Mouse (Mus musculus): ENCODE measurements around the gene Prkag2. TPM values are rescaled to one million over a fixed set of nuclear protein-coding genes. Genes with fewer than 3 reads are reported as not detected.

The Prkag2 gene
- total RNA-seq (2021) (10 to 100 TPM; 36.0 to 48.0 TPM), polyA plus RNA-seq (2012; rRNA removed) (10.0 and 10.6 TPM in 2 replicates)
- long read RNA-seq, transcript Prkag2-201 (16 exons, 3,331 nt) = major isoform, 7 of 21 reads
- long read RNA-seq, partial matches to known transcripts = 4 of 21 reads
- long read RNA-seq, other reads (novel, unspliced or antisense) = 7 of 21 reads

DNA sequence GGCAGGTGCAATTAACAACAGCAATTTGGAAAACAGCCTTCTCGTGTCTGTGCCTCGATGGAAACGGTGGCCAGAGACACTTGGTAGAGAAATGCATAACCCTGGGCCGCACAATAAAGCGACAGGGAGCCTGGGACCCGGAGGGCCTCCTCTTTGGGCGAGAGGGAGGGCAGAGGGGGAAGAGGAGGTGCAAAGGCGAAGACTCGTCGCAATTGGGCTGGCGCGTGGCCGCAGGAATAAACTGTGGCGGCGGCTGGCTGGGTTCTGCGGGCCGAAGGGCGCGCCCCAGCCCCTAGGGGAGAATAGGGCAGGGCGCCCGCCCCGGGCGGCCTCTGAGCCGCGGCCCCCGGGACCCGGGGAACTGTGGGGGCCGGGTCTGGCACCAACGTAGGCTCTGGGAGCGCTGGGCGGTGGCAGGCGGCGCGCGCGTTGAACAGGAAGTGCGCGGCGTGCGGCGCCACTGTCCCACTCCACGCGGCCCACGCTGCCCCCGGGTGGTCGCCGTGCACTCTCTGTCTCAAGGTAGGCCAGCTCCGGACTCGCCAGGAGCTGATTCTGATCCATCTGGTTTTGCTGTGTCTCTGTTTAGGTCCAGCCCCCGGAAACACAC, at the start of gene Prkag2:
Gene Prkag2, minus strand, starts transcription at position 127 of the 610 bp plus-strand sequence.
- peak; percentile 91 for DNase-seq

- DNase-seq = peak; percentile 14
Observed at GRCm38 (mm10) chr5:25149331-25149965, 49.0 kb upstream of the Prkag2 start.

DNA sequence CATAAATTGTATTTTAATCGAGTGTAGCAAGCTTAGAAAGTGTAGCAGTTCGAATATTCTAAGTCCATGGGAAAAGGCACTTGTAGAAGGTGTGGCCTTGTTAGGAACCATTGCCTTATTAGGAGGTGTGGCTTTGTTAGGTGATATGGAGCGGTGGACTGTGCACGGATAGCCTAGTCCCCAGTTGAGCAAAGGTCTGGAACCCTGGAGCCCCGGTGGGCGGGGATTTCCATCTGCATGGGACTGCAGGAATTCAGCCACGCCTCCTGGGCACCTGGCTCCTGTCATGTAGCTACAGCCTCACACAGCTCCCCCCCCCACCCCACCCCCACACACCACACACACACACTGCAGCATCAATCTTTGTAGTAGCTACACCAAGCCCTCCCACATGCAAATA, 46.3 kb upstream of the Prkag2 start:
- no peak for DNase-seq

GRCm38 (mm10) chr5:25127865-25128264, 27.4 kb upstream of the Prkag2 start:
- no peak for DNase-seq

GRCm38 (mm10) chr5:25125884-25126560, 25.6 kb upstream of the Prkag2 start:
- DNase-seq = no peak

DNA sequence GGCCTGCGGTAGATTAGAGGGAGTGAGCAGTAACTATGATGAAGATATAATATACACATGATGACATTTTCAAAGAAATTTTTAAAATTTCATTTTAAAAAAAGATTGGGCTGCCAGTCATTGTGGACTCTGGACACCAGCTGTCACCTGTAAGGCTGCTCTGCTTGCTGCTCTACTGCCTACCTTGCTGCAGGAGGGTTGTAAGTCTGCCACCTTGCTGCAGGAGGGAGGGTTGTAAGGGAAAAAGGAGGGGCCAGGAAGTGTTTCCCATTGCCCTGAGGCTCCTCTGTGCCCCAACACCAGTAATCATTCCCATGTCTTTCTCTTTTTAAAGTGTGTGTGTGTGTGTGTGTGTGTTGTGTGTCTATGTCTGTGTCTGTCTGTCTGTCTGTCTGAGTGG, 22.1 kb upstream of the Prkag2 start:
- no peak for DNase-seq

- no peak for DNase-seq
Observed at GRCm38 (mm10) chr5:25119148-25119547, 18.7 kb upstream of the Prkag2 start.

DNA sequence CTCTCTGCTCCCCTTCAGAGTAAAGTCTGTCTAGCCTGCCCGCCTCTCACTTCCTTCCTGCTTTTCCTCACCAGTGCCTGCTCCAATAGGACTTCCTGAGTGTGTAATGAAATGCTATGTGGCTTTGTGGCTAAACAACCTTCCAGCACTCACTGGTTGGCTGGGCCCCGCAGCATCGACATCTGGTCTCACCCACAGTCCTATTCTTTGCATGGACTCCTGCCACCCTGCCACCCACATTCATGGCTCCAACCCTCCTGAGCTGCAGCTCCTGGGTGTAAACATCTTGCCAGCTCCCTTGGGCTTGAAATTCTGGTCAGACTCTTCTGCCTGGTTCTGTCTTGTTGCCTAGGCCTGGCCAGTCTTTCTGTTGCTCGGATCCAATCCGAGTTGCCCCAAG, 15.6 kb upstream of the Prkag2 start:
- DNase-seq = no peak

GRCm38 (mm10) chr5:25115216-25115615, 14.8 kb upstream of the Prkag2 start:
- no peak for DNase-seq

GRCm38 (mm10) chr5:25114110-25114509, 13.7 kb upstream of the Prkag2 start:
- DNase-seq = no peak

GRCm38 (mm10) chr5:25110314-25110713, 9.9 kb upstream of the Prkag2 start:
- DNase-seq = no peak

GRCm38 (mm10) chr5:25105748-25106147, 5.3 kb upstream of the Prkag2 start:
- DNase-seq = peak; percentile 79

DNA sequence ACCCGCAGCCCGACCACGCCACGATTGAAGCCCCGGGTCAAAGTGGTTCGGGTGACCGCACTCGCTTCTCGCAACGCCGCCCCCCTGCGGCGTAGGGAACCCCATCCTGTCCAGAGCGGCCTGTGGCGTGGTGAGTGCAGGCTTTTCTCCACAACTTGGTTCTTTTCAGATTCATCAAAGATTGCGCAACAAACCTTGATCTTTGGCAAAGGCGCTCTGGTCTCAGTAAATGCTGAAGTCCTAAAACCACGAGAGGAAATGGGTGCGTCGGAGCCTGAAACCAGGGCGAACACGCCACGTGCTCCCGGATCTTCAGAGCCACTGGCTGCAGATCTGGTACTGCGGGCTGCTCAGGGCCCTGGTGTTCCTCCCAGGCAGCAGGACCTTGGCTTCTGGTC, 683 bp upstream of the Prkag2 start:
- DNase-seq = peak; percentile 88

DNA sequence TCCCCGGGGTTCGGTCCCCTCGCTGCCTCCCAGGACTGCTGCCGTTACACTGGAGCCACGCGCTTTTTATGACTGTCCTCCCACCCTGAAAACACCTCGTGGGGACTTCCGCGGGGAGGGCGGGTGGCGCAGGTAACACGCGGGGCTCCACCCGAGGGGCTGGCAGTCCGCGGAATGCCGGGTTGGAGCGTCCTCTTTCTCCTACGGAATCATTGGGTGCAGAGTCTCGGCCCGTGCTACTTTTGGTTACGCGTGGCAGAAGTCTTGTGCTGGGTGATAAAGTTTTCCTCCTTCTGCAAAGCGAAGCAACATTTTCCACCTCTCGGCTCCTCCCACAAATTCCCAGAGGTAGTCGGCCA, 306 bp downstream of the Prkag2 start:
- DNase-seq = no peak

DNA sequence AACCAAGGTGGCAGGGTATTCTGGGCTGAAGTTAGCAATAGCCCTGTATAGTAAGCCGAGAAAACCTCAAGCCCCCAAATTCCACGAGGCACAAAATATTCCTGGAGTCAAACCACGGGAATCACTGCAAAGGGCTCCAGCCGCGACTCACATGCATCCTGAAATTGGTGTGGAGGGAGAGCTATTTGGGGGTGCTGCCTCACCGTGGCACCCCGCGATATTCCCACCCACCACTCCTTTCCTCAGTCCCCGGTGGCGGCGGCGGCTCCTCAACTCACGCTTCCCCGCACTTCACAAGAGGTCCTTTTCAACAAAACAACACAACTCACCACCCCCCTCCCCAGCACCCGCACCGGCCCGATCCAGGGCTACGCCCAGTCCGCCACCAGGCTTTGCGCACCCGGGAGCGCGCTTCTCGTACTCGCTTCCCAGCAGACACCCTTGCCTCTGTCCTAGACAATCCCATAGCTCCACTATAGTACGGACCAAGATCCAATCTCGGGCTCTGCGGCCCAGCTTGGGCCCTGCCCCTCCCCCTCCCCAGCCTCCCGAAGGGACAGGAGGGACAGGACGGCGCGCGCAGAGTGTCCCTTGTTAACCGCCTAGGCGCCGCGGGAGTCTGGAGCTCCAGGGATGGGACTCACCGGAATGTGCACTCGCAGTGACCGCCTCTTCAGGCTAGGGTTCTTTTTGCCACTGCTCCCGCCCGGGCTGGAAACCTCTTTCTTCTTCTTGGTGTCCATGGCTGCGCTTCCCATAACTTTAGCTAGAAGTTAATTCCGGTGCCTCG, 880 bp downstream of the Prkag2 start:
- peak; percentile 86 for DNase-seq

GRCm38 (mm10) chr5:25097891-25098290, 2.6 kb downstream of the Prkag2 start:
- DNase-seq = no peak

- DNase-seq = peak; percentile 87
Observed at GRCm38 (mm10) chr5:25096431-25096830, 4.0 kb downstream of the Prkag2 start.

DNA sequence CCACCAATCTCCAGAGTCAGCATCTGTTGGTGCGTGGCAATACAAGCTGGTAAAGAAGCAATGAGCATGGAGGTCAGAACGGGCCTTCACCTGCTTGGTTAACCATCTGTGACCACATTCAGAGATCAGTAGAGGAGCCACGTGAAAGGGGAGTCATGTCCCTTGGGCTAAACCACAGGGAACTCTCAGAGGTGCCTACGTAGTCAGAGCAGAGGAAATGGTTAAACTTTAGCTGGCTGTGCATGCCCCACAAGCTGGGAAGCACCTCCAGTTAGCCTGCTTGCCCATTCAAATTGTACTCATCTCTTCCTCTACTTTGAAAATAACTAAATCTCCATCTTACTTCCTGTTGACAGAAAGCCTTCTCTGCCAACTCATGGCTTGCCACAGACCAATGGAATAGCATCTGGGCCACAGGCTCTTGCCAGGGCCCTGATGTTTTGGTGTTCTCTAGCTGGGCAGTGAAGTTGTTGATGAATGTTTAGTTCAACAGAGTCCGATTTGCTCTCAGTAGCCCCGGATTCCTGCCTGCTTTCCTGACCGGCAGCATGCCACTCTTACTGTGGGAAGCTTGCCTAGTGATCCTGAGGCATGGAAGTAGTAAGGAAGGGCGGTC, 7.7 kb downstream of the Prkag2 start:
- no peak for DNase-seq

- peak; percentile 57 for DNase-seq
Observed at GRCm38 (mm10) chr5:25089258-25089972, 11.0 kb downstream of the Prkag2 start.

- DNase-seq = no peak
Observed at GRCm38 (mm10) chr5:25088633-25089032, 11.8 kb downstream of the Prkag2 start.

DNA sequence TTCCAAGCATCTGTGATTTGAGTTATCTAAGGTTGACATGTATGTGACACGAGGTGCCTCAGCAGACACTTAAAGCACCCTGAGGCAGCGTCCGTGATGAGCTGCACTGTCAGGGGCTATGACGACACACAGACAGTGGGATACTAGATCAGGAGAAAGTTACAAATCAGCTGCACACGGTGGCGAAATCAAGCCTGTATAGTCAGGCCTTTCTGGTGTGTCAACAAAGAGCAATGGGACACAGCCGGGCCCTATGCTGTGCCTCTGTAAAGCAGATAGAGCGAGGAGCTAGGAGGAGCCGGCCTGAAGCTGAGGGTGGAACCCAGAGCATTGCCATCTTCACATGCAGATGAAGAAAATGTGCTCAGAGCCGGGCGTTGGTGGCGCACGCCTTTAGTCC, 12.3 kb downstream of the Prkag2 start:
- DNase-seq = no peak

Measured in adrenal gland, adult 2 months (tissue).